Mouse (Mus musculus): Measurements from ENCODE around the gene Arhgef7. TPM values are rescaled to one million over a fixed set of nuclear protein-coding genes. Genes with fewer than 3 reads are reported as not detected.

Gene Arhgef7
- total RNA-seq, 1 experiment from 2014 or later = 22.5 TPM

DNA sequence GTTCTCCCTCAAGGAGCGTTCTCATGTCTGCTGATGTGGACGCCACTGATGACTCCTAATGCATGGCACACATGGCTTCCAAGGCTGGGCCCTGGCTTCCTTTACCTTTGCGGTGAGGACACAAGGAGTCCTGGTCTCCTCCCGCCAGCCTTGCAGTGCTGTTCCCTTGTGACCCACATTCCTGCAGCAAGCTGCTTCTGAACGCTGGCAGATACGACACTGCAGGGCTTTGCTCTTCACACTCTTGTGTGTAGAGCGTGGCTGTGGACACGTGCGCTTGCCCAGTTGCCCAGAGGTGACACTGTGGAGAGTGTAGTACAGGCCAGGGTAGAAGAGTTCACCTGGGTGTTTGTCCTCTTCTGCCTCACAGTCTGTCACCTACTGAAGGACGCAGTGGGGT is 49.7 kb downstream of the Arhgef7 start:
- ATAC-seq (replicated peaks in 1 of 2; ENCODE audit: insufficient read depth in 1 of 2, low FRiP score in 2 of 2, low TSS enrichment in 1 of 2, low read depth in 1 of 2, poor library complexity in 2 of 2, severe bottlenecking in 2 of 2) = no peak

DNA sequence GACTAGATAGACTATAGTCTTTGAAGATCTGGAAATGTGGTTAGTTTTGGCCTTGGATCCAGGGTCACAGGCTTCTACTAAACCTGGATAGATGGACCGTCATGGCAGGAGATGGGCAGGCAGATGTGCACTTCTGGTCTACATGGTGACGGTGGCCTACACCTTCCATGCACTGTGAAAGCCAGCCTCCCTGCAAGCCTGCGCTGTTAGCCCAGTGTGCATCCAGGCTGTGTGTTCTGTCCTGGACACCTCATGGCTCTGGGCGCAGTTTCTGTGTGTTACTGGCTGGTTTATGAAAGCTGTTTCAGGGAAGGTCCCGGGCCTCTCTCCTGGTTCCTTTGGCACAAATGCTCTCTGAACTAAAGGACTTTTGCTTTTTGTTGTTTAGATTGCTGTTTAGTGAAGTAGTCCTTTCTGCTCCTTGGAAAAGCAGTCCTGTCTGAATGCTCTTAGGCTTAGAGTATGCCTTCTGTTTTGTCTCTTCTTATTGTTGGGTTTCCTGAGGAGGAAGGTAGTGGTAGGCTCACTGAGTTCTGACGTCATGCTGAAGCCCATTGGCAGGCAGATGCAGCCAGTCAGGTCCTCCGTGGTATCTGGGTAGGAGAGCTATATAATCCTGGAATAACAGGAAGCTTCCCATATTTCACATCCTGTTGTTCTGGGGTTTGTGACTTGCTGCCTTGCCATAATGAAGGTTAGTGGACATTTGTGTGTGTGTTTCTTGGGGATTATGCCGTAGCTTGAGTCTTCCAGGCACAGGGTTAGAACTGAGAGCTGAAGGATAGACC is 51.3 kb downstream of the Arhgef7 start:
- no peak for ATAC-seq (replicated peaks in 1 of 2; ENCODE audit: insufficient read depth in 1 of 2, low FRiP score in 2 of 2, low TSS enrichment in 1 of 2, low read depth in 1 of 2, poor library complexity in 2 of 2, severe bottlenecking in 2 of 2)

DNA sequence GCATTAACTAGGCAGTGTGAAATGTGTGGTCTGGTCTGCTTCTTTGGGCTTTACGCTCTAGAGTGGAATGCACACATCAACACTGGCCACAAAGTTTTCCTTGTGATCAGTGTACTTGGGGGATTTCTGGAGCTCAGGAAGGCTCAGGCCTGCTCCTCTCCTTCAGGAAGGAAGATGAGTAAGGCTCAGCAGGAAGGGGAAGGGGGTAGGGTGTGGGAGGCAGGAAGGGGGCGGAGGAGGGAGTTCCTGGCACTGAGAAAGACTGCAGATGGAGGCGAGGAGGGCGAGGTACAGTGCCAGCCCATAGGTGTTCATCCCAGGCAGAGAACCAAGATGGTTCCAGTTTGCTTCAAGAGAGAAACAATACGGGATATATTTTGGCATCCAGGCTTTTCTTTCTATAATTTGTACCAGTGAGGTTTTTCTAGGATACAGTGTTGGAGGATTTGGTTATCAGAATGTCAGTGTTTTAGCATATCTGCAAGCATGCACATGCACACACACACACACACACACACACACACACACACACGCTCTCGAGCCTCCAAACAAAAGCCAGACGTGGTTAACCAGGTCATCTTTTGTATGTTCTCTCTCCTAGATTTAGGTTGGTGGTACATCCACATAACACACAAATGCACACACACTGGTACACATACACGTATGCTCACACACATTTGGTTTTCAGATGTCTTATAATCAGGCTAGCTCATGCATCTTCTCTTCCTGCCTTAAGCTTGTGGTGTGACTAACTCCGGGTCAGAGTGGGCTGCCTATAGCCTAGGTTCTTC is 52.5 kb downstream of the Arhgef7 start:
- ATAC-seq (replicated peaks in 1 of 2; ENCODE audit: insufficient read depth in 1 of 2, low FRiP score in 2 of 2, low TSS enrichment in 1 of 2, low read depth in 1 of 2, poor library complexity in 2 of 2, severe bottlenecking in 2 of 2) = no peak

DNA sequence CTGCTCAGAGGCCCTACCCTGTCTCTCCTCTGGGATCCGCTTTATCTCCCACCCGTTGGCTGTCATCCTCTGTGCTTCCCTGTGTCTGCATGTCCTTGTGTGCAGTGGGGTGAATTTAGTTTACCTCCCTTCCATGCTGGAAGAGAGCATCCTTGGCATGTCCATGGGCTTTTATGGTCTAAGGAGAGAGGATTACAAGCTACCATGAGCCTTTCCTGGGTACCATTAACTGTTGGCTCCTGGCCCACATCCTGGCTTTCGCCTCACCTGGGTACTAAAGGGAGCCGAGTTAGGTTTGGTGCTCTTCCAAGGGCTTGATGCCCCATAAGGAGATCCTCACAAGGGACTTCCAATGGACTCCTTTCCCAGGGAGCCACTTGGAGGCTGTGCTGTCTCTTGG is 53.1 kb downstream of the Arhgef7 start:
- no peak for ATAC-seq (replicated peaks in 1 of 2; ENCODE audit: insufficient read depth in 1 of 2, low FRiP score in 2 of 2, low TSS enrichment in 1 of 2, low read depth in 1 of 2, poor library complexity in 2 of 2, severe bottlenecking in 2 of 2)

DNA sequence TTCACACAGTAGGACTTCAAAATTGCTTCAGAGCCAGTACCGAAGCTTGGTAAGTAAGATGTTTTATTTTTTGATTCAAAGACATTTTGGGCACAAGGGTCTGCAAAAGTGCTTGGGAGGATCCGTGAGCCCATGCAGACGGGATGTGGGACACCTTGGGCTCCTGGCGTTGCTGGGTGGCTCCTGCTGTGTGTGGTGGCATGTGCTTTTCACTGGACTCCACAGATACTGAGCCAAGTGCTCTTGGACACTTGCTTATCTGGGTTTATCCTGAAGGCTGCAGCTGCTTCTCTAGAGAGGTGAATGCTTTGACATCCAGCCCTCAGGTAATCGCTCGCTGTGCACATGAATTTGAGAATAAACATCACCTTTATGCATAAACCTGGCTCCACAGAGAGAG is 55.1 kb downstream of the Arhgef7 start:
- no peak for ATAC-seq (replicated peaks in 1 of 2; ENCODE audit: insufficient read depth in 1 of 2, low FRiP score in 2 of 2, low TSS enrichment in 1 of 2, low read depth in 1 of 2, poor library complexity in 2 of 2, severe bottlenecking in 2 of 2)

DNA sequence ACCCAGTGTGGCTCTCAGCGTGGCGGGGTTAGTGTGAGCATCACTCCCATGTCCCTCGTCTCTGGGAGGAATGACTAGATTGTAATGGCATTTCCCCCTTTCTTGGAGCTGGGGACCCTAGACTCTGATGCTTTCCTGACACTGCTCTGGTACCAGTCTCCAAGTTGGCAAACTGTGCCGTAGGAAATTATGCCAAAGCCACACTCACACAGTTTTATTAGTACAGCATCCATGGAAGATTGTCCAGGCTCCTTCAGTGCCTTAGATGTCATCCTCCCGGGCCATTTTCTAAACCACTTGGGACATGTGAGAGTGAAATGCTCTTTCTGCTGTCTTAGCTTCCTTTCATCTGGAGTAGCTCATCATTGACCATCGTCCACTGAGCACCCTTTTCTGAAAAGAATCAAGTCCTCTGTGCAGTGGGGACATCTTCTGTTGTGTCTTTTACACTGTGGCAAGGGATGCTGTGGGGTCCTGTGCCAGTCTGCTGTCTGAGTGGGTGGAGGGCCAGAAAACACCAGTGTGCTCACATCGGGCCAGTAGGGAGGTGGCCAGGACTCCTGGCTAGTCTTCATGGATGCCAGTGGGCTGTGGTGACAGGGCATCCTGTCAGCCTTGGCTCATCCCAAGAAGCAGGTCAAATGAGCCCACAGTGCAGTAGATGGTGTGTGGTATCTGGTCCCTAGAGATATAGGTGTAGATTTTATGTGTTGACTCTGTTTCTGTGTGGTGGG is 56.5 kb downstream of the Arhgef7 start:
- no peak for ATAC-seq (replicated peaks in 1 of 2; ENCODE audit: insufficient read depth in 1 of 2, low FRiP score in 2 of 2, low TSS enrichment in 1 of 2, low read depth in 1 of 2, poor library complexity in 2 of 2, severe bottlenecking in 2 of 2)

DNA sequence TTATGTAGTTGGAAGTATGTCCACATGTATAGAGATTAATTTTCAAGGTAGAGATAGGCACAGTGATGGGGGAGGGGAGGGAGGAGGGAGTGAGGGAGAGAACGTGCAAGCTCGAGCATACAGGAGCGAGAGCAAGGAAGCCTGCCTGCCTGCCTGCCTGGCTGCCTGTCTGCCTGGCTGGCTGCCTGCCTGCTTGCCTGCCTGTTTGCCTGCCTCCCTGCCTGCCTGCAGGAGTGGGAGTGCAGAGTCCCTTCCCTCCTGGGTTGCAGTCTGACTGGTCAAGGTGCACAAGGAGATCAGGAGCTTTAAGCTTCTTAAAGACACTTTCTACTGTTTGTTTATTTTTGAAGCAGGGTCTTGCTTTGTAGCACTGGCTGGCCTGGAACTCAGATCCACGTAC is 57.6 kb downstream of the Arhgef7 start:
- ATAC-seq (replicated peaks in 1 of 2; ENCODE audit: insufficient read depth in 1 of 2, low FRiP score in 2 of 2, low TSS enrichment in 1 of 2, low read depth in 1 of 2, poor library complexity in 2 of 2, severe bottlenecking in 2 of 2) = no peak

DNA sequence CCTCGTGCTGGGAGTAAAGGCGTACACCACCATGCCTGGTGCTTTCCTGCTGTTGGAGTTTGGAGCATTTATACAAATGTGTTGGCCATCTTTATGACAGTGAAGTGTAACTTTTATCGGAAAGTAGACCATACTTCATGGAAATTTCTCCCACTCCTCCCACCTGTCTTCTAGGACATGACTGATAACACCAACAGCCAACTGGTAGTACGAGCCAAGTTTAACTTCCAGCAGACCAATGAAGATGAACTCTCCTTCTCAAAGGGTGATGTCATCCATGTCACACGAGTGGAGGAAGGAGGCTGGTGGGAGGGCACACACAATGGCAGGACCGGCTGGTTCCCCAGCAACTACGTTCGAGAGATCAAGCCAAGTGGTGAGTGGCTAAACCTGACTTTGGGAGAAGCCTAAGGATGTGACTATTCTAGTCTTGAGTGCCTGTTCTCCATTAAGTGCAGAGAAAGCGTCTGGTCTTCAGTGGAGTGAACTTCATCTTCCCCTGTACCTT is 58.1 kb downstream of the Arhgef7 start:
- no peak for ATAC-seq (replicated peaks in 1 of 2; ENCODE audit: insufficient read depth in 1 of 2, low FRiP score in 2 of 2, low TSS enrichment in 1 of 2, low read depth in 1 of 2, poor library complexity in 2 of 2, severe bottlenecking in 2 of 2)

DNA sequence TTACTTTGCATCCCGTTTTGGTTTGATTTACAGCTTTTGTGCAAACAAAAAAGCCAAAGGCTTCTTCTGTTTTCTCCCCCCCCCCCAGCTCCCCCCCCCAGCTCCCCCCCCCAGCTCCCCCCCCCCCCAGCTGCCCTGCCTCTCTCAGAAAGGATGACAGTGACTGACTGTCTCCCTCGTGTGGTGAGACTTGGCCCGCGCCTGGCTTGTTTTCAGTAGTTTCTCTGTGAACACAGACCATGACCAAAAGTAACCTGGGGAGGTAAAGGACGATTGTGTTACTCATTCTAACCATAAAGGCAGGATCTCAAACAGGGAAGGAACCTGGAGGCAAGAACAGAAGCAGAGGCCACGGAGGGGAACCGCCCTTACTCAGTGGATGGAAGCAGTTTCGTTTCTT is 60.7 kb downstream of the Arhgef7 start:
- peak; percentile 22 to 48; a peak in 1 of 4 replicates for ATAC-seq (replicated peaks in 1 of 2; ENCODE audit: insufficient read depth in 1 of 2, low FRiP score in 2 of 2, low TSS enrichment in 1 of 2, low read depth in 1 of 2, poor library complexity in 2 of 2, severe bottlenecking in 2 of 2)

DNA sequence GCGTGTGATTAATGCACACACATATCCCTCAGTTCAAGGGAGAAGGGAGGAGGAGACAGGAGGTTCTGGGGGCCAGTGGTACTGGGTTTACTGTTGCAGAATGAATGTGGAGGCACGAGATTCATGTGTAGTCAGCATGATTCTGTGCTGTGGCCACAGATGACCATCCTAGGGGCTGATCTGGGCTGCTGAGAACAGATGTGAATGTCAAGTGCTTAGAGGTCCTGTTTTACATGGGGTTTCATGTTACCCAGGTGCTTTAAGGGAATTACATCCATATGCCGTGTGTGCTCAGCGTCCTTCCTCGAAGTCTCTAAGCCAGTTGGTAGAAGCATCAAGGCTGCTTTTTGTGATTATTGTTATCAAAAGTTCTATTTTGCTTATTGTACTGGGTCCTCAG is 61.6 kb downstream of the Arhgef7 start:
- ATAC-seq (replicated peaks in 1 of 2; ENCODE audit: insufficient read depth in 1 of 2, low FRiP score in 2 of 2, low TSS enrichment in 1 of 2, low read depth in 1 of 2, poor library complexity in 2 of 2, severe bottlenecking in 2 of 2) = no peak

DNA sequence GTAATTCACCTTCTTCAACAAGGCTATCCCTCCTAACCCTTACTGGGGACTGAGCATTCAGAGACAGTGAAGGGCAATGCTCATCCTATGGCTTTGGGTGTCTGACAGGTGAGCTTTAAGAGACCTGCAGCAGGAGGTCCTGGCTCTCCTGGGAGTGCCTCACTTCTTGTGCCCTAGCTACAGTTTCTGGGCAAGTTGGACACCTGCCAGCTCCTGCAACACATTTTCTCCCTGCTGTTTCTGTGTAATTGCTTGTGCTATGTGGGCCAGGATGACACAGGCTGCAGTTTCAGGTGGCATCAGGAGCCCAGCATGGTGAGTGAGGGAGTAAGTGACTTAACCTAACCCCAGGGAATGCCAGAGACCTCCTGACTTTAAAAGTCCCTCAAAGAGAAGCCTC is 67.4 kb downstream of the Arhgef7 start:
- no peak for ATAC-seq (replicated peaks in 1 of 2; ENCODE audit: insufficient read depth in 1 of 2, low FRiP score in 2 of 2, low TSS enrichment in 1 of 2, low read depth in 1 of 2, poor library complexity in 2 of 2, severe bottlenecking in 2 of 2)

DNA sequence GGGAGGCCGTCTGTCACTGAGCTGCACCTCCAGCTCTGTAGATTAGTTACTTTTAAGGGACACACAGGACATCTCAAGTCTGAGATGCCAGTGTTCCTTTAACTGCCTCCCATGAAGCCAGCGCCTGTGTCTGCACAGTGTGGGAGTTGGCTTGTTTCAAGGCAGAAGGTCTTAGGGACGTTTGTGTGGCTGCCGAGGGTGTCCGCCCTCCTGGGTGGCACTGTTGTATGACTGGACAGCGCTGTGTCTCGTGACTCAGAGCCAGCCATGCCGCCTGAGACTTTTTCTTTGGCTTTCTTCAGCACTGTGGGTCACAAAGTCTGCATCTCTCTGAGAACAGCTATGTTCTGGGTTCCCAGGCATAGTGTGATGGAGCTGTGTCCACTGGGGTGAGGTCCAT is 69.6 kb downstream of the Arhgef7 start:
- ATAC-seq (replicated peaks in 1 of 2; ENCODE audit: insufficient read depth in 1 of 2, low FRiP score in 2 of 2, low TSS enrichment in 1 of 2, low read depth in 1 of 2, poor library complexity in 2 of 2, severe bottlenecking in 2 of 2) = no peak

DNA sequence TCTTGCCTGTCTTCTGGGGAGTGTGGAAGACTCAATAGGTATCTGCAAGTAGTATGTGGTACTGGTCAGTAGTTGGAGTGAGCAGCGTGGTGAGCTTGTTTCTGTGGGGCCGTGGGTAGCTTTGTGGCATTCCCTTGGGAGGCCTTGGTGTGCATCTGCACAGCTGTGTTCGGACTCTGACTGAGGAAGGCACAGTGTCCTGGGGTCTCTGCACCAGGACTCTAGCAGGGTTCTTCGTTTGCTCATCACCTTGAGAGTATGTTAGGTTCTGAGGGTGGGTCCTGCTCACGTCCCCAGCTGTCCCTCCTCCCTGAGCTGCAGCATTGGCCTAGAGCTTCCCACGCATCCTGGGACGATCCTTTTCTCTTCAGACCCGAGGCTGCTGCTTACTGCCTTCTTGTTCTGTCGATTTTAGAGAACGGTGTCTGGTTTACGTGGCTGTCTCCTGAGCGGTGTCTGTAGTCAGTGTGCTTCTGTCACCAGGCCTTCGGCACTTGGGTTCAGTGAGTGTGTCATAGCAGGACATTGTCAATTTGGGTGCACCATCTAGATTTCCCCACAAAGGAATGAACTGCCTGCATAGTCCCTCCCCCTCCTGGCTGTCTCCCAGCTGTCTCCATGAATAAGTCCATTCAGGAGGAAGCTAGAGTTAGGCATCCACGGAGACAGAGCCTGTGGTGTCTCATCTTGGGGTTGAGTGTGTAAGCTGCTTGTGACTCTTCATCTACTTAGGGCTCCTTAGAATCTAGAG is 70.4 kb downstream of the Arhgef7 start:
- ATAC-seq (replicated peaks in 1 of 2; ENCODE audit: insufficient read depth in 1 of 2, low FRiP score in 2 of 2, low TSS enrichment in 1 of 2, low read depth in 1 of 2, poor library complexity in 2 of 2, severe bottlenecking in 2 of 2) = no peak

DNA sequence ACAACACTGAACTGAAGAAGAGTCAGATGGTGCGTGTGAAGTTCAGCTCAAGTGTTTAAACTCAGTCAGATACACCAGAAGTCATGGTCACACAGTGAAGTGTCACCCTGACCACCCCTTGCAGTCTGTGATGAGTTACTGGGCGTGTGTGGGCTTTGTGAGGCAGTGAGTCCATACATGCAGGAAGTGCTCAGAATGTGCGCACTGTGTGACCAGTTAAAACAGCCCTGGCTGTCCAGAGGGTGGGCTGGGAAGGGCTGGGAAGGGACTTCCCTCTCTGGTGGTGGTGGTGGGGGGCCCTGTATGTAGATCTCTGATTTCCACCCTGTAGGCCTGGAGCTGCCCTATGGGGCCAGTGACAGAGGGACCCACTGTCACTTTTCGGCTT is 71.0 kb downstream of the Arhgef7 start:
- no peak for ATAC-seq (replicated peaks in 1 of 2; ENCODE audit: insufficient read depth in 1 of 2, low FRiP score in 2 of 2, low TSS enrichment in 1 of 2, low read depth in 1 of 2, poor library complexity in 2 of 2, severe bottlenecking in 2 of 2)

DNA sequence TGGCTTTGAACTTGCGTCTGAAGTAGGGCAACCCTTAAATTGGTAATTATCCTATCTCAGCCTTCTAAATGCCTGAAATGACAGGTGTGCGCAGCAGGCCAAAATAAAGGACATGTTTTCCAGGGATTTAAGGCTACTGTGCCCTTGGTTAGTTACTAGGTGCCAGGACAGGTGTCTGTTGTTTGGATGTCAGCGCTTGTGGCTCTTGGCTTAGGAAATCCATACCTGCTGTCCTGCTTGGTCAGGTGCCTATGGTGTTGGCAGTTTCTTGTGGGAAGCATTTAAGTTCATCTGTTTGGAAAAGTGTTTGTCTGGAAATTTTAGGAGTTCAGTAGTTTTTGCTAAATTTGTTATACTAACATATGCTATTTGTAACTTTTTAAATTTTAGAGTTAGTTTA is 71.6 kb downstream of the Arhgef7 start:
- ATAC-seq (replicated peaks in 1 of 2; ENCODE audit: insufficient read depth in 1 of 2, low FRiP score in 2 of 2, low TSS enrichment in 1 of 2, low read depth in 1 of 2, poor library complexity in 2 of 2, severe bottlenecking in 2 of 2) = no peak

DNA sequence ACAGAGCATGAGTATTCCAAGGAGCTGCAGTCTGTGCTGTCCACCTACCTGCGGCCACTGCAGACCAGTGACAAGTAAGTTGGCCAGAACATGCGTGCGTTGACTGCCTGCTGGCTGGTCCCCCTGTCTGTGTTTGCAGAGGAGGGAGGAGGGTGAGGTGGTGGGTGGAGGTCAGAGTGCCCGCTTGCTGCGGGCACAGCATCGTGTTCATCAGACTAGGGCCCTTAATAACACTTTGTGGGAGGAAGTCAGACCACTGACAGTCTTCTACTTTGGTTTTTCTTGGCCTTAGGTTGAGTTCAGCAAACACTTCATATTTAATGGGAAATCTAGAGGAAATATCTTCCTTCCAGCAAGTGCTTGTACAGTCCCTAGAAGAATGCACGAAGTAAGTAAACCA is 73.0 kb downstream of the Arhgef7 start:
- ATAC-seq (replicated peaks in 1 of 2; ENCODE audit: insufficient read depth in 1 of 2, low FRiP score in 2 of 2, low TSS enrichment in 1 of 2, low read depth in 1 of 2, poor library complexity in 2 of 2, severe bottlenecking in 2 of 2) = no peak

DNA sequence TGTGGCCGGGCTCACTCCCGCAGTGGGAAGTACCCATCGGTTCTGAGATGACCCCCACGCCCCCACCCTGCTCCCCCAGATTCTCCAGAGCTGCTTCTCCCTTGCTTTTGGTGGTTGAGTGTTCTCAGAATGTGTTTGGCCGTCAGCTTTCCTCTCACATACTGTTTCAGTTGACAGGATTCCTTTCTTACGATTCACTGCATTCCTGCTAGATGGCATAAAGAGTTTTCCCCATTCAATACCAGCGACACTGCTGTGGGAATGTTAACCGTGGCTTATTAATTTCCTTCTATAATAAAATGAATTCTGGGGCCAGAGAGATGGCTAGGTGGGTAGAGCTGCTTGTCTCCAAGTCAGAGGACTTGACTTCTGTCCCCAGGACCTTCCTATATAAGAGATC is 74.0 kb downstream of the Arhgef7 start:
- ATAC-seq (replicated peaks in 1 of 2; ENCODE audit: insufficient read depth in 1 of 2, low FRiP score in 2 of 2, low TSS enrichment in 1 of 2, low read depth in 1 of 2, poor library complexity in 2 of 2, severe bottlenecking in 2 of 2) = no peak

Measured in hematopoietic stem cell, adult 5-6 weeks (primary cell).